Mouse (Mus musculus) c-Kit-positive CD71-negative TER-119-negative erythroid progenitor cells, embryonic 14.5 days (primary cell): ENCODE measurements around the gene Ncapd3.

Experiments
- DNase-seq: peaks from one replicate; pipeline ENCODE4 v3.0.0-alpha.2; 2013; ENCODE audit warnings: low read depth

Gene Ncapd3

DNA sequence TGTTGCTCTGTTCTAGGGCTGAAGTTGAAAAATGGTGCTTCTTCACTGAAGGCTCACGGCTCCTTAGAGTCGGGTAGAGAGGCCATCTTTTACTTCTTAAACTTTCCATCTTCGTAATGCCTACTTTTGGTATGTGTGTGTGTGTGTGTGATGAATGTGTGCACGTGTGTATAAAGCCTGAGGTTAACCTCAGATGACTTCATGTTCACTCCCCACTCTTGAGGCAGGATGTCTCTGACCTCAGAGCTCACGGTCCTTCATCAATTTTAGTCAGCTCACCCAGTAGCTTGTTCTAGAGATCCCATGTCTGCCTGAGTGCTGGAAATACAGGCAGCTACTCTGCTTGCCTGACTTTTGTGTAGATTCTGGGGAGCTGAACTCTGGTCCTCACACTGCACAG is 13.9 kb downstream of the Ncapd3 start:
- no peak for DNase-seq

DNA sequence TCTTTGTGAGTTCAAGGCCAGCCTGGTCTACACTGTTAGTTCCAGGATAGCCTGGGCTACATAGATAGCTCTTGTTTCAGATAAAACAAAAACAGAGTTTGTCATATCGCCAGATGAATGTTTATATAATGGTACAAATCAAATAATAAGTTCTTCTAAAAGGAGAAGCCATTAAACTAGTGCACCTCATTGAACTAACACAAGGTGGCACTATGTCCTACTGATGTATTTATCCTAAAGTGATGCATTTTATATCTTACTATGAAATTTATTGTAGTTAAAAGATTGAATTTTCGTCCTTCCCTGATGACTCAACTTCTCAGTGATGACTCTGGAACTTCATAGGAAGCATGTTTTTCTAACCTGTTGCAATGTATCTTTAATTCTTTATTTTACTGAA is 19.5 kb downstream of the Ncapd3 start:
- no peak for DNase-seq

DNA sequence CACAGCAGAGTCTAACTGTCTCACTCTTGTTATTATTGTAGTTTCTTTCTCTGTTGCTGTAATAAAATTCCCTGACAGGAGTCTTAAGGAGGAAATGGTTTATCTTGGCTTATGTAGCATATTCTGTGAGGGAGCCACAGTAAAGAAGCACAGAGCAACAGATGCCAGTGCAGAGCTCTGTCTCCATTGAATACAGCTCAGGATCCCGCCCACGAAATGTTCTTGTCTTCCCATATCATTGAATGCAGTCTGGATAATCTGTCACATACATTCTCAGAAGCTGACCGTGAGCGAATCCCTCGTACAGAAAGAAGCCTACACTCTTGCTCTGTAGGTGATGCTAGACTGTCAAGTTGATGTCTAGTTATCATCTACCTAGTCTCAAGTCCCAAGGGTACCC is 28.4 kb downstream of the Ncapd3 start:
- no peak for DNase-seq

DNA sequence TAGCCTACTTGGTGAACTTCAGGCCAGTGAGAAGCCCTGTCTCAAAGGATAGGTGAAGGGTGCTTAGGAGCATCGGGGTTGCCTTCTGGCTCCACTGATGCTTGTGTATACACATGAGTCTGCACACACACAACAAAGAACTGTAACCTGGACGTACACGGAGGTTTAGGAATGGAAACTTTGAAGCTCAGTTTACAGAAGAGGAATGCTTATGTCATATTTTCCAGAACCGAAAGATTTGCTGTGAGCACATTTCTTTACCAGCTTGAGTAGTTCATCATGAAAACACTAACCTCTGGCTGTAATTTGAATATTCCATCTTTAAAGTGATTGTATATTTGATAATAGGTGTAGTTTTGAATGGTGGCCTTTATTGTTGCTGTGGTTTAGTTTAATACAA is 40.9 kb downstream of the Ncapd3 start:
- DNase-seq, result no peak

DNA sequence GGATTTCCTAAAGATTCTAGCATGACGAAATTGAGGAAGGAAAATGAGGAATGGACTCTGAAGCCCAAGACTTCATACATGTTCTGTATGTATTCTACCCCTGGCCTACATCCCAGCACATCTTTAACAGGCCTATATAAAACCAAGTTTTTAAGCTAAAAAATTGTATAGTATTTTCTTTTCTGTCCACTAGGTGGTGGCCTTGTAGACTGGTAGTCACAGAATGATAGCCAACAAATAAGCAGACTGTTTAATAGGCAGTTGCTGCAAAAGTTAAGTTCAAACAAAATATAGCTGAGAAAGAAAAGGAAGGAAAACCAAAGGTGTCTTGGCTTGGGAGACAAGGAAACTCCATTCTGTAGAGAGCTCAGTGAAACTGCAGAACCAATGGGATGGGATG is 44.7 kb downstream of the Ncapd3 start:
- DNase-seq, result no peak

DNA sequence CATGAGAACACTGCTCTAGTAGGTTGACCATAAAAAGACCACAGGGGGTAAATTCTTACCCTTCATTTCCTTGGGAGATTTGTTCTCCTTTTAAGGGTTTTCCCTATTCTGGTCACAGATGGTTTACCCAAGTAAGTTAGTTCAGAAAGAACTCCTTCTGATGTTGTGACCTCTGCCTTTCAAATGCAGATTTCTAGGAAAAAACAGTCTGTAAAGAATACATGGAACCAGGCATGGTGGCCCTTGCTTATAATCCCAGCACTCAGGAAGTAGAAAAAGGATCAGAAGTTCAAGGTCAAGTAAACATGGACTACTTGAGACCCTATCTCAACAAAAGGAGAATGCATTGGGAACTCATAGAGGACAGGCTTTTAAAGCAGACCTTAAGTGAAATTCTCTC is 45.8 kb downstream of the Ncapd3 start:
- DNase-seq, result no peak

DNA sequence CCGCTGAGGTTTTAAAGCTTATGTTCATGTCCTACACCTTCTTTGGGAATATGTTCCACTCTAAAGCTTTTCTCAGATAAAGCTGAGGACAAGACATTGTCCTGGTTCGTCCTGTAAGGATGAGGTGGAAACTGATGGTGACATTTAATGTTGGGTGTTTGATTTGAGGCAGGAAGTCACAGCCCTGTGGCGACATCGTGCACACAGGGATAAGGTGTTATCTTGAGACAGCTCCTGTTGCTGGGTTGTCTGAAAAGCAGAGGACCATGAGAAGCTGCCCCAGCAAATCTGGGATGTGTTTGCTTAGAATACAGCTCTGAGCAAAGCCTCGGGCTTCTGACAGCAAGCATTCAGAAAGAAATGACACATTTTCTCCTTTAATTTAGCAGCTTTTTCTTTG is 56.3 kb downstream of the Ncapd3 start:
- no peak for DNase-seq

DNA sequence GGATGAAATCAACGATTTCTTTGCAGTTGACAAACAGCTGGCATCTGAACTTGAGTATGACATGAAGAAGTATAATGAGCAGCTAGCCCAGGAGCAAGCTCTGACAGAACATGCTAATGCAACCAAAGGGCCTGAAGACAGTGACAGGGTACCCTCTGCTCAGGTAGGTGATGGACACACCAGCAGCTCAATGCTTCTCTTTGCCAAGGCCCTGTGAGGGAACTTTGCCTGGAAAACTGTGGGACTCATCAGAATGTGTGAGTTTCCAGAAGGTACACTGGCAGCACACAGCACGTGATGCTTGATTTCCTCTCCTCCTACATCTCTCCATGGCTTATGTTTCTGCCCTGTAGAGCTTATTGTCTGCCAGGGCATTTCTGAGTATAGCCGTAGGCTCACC is 57.4 kb downstream of the Ncapd3 start:
- DNase-seq, result no peak

DNA sequence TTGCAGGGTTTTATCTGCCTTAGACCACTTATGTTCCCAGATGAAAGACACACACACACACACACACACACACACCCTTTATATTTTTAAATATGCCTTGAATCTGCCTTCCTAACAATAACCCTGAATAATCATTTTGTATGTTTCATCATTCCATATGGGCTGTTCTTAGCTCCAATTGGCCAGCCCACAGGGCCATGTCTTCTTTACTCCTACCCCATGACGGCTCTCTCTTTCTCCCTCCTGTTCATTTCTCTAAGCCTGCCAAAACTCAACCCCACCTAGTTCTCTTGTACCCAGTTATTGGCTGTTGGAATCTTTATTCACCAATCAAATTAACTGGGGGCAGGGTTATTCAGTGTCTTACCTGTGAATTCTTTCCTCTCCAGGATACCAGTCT is 60.2 kb downstream of the Ncapd3 start:
- DNase-seq, result no peak

DNA sequence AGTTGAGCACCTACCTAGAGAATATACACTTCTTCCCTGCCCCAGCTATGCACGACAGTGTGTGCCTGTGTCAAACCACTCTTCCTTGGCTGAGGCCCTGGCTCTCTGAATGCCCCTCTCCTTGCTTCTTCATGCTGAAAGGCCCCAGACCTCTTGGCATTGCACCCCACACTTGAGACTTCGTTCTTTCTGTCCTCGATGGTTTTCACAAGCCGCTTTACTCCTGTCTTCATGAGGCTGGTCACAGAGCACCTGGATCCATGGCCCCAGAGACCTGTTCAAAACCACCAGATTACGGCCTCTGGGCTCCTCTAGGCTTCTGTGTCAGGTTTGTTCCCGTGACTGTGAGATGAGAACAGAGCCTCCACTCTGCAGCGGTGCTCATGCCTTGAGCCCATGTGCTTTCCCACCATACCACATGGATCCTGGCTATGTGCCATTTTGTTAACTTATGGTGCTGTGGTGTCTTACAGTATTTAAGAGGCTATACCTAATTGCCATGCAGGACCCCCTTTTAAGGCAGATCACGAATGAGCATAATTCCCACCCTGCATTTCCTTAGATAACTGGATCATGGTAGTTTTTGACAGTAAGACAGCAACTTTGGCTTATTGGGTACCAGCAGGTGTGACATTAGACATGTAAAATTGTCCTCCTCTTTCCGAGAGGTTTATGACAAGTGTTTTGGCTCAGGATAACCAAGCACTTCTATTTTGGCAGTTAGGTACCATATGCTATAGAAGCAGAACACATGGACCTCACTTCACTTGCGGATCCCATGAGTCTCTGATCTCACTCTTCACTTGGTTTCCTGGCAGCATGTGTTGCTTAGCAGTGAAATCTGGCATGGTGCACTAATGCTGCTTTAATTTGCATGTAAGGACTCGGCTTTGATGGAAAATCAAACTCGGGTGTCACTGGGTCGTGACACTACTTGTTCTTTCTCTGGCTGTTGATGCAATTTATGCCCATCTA is 61.1 kb downstream of the Ncapd3 start:
- DNase-seq, result no peak

DNA sequence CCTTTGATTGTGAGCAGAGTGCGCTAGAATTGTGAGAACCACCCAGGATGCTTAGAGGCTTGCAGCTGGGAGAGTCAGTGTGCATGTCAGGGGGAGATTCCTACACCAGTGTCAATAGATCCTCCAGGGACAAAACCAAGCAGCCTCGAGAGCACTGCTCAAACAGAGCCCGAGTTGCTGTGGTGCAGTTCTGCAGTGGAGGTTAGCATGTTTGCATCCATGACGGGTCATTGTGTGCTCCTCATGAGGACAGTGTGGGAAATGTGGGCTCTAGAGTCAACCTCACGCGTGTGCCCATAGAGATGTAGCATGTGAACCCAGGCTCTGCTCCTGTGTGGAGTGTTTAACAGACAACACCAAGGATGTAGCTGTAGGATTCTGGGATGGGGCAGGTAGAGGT is 62.9 kb downstream of the Ncapd3 start:
- DNase-seq, result no peak

DNA sequence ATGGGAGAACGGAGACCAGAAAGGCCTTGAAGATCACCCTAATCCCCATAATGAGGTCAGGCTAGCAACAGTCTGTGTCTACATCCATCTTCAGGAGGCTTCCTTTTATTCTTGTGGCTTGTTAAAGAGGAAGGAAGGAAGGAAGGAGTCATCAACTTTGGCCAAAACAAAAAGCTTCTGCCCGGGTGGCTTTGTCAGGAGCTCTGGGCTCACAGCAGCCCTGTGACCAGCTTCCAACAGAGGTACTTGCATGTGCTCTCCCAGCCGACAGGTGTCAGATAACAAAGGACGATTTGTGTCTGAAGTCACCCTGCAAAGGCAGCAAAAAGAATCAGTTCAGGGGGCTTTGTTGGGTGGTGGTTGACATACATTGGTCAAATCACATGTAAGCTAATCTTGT is 68.1 kb downstream of the Ncapd3 start:
- DNase-seq, result no peak

DNA sequence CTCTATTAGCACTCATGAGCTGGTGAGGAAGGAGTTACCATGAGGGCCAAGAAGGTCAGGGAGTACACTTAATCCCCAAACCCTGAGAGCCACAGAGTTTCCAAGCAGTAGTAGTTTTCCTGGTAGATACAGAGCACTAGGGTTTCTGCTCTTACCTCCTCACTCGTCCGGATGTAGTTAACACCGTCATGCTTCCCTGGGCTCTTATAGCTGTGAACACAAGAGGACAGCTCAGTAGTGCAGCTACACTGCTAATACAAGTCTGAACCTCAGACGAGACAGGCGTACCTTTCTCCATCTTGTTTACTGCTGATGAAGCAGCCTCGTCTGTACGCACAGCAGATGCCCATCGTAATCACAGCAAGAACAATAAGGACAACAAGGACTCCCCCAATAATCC is 68.6 kb downstream of the Ncapd3 start:
- no peak for DNase-seq

DNA sequence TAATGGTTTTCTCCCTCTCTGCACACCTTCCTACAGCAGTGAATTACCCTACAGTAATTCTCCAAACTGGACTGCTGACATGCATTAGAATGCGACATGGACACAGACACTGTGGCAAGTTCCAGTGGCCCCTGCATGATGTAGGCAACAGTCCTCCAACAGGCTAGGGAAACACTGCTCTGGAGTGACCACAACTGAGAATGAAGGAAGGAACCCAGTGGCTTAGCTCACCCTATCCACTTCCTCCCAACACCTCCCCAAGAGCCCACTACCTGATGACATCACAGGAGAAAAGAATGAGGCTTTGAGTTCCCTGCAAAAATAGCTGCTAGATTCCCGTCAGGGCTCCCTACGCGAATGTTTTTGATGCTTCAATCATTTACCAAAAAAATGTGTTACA is 69.5 kb downstream of the Ncapd3 start:
- DNase-seq, result peak; percentile 13

DNA sequence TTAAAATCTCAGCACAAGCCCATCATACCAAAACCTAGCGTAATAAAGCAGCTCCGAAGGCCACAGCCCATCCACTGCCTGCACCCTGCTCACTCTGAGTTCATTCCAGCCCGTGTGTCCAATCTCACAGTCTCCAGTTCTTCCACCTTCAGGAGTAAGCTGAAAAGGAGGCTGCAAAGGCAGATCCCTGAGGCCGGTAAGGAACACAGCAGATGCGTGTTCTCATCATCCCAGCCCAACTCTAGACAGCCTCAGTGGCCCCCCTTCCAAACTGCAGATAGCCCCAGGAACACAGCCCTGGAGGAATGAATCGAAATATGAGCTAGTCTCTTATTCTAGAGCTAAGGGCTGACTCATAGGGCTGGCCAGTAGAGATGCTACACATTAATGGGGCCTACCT is 71.5 kb downstream of the Ncapd3 start:
- DNase-seq, result no peak

DNA sequence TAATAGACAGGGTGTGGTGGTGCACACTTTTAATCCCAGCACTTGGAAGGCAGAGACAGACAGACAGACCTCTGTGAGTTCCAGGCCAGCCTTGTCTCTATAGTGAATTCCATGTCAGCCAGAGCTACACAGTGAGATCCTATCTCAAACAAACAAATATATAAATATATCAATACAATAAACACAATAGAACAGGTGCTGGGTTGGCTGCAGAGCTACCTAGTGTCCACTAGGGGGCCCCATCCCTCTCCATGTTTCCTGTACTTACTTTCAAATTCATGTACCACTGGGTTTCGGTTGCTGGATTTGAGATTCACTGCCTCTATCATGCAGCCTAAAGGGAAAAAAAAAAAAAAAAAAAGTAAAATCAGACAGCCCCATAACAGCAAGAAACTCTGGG is 76.1 kb downstream of the Ncapd3 start:
- DNase-seq, result peak; percentile 22

DNA sequence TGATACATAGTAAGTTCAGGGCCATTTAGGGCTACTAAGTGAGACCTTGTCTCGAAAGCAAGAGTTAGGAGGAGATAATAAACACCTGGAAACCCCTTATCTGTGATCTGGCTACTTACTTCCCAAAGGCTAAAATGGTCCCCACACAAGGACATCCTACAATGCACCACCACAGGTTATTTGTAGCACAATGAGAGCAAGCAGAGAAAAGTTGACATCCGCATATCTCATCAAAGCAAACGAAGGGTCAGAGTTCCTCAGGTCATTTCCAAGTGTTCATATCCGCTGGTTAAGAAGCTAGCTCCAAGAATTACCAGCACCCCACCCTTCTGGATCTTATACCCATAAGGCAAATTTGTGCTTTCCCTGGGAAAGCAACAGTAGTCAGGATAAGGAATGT is 78.5 kb downstream of the Ncapd3 start:
- no peak for DNase-seq

DNA sequence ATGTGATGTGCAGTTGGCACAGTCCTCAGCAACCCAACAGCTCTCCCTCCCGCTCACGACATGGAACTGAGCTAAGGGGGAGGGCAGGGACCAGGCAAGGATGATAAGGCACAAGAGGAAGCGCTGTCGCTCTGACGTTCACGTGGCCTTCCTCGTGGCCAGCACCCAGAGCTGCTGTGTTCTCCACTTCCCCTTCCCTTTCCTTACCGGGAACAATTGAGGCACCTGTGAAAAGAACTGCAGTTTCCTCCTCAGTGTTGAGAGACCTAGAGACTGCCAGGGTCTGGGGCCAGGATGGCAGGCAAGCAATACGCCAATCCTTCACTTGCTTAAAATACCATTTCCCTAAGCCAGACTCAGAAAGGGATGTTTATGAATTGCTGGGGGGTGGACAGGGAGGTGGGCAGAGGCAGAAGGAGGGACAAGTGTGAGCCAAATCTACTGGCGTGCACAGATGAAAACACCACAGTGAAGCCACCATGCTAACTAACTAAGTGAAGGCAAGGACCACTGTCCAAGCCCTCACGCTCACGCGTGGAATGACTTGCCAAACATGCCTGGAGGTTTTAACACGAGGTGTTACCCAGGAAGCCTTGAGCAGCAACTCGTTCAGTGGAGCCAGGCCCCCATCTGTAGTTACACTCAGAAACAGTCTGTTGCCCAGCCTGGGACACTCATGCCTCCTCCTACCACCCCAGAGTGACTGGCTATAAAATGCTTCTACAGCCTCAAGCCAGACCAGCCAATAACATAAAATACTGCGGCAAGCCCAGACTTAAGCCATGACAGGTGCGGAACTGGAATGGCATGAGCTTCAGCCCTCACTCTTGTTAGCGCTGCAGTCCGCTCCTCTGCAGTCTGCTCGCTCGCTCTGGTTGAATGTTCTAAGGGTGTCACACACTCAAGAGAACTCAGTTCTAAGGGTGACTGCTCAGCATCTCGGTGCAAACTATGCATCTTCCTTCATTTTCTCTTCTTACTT is 79.8 kb downstream of the Ncapd3 start:
- DNase-seq, result peak; percentile 23

DNA sequence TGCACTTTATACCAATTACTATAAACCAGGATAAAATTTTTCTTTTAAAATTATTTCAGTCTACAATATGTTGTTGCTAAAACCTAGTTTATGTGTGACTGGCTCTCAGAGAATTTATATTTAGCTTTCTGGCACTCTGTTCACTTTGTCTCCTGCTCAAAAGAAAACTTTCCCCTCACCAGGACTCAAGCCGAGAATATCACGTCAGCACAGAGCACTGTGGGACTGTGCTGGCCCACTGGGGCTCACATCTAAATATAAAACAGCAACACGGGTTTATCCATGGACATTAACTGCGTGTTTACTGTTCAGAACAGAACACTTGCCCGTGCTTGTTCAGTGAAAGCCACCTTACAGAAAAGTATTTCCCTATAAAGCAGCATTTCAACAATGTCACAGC is 80.7 kb downstream of the Ncapd3 start:
- DNase-seq, result no peak

DNA sequence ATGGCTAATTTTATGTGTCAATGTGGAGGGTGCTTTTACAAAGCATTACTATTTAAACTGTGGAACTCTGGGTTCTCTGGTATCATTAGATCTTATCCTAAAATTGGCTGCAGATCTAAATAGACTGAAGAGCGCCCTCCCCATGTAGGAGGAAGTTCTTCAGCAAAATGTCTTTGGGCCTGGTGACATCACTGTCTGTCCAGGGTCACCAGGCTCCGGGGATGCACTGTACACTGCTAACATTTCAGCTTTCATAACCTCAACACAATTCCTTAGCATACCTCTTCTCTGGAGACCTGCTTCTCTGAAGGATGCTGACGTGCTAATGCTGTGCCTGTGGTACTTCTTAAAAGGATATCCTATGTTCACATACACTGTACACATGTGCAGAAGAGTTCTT is 81.8 kb downstream of the Ncapd3 start:
- DNase-seq, result no peak

DNA sequence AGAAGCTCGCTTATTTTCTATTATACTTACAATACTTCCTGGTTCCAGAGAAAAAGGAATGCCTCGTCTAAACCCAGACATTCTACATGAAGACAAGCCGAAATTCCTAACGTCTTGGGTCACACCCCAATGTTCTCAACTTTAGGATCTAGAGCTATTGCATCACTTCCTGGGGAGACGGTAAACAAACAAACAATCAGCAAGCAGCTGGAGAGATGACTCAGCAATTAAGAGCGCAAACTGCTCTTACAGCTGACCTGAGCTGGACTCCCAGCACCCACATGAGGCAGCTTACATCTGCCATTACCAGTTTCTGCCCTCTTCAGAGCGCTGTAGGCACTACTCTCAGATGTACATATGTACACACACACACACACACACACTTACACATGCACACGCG is 91.3 kb downstream of the Ncapd3 start:
- DNase-seq, result no peak

DNA sequence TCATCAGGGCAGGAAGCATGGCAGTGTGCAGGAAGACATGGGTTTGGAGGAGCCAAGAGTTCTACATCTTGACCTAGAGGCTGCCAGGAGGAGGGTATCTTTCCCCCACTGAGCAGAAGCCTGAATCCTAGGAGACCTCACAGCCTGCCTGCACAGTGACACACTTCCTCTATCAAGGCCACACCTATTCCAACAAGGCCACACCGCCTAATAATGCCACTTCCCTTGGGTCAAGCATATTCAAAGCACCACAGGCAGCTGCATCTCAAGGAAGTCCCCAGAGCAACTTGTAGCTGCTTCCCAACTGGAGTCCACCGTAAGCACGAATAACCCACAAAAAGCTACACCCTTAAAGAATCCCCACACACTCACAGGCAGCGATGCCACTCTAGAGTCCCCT is 92.1 kb downstream of the Ncapd3 start:
- no peak for DNase-seq

DNA sequence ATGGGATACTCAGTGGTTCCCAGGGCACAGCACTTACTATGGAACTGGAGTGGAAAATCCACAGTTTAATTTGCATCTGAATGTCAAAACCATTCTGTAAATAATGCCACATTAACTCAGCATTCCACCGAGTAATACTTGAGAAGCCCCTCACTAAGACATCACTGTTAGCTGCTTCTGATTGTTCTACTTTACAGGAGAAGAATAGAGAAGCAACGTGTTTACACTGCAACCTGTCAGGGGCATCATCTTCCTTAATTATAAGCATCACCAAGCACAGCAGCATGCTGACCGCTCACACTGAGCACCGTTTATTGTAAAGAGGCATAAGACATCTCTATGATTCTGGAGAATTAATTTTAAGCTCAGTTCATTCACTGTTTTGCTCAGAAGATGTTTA is 93.0 kb downstream of the Ncapd3 start:
- DNase-seq, result no peak
